Mouse (Mus musculus): ENCODE data around the gene Slc36a3. TPM values are rescaled to one million over a fixed set of nuclear protein-coding genes. Genes with fewer than 3 reads are reported as not detected.

The Slc36a3 gene
- not detected for total RNA-seq (2022)

DNA sequence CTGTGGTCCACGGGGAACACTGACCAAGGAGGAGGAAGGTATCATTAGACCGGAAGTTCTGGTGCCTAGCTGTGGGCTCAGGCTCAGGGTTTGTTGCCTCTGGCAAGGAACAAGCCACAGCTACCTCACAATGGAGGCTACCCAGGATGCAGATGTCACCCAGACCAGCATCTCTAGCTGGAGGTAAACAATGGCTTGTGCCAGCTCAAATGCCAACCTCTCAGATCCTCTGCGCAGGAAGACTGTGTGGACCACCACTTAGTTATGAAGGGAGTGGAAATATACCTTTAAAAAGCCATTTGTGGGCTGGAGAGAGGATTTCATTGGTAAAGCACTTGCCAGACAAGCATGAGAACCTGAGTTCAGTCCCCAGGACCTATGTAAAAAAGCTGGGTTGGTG lies at the start of gene Slc36a3:
Gene Slc36a3 (minus strand): TSS at position 101 of the 400 bp plus-strand sequence.
- no peak for DNase-seq (ENCODE audit: low spot score in 2 of 2)

- DNase-seq (ENCODE audit: low spot score in 2 of 2), result no peak
Observed at GRCm38 (mm10) chr11:55197740-55198510, 46.4 kb upstream of the Slc36a3 start.

DNA sequence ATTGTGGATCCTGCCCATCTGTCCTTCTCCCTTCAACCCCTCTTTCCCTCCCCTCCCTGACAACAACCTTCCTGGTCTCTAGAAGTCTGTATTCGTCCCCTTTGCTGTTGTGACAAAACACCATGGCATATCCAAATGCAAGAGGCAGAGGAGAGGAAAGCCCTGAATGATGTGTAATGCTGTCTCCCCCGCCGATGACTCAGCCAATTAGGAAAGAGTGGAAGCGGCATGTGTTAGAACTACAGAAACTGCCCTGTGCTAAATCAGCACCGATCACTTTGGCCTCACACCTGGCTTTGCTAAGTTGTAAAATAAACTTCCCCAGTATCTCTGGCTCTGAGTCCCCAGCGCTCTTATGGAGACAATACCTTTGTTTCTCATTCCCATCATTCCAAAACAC lies 45.6 kb upstream of the Slc36a3 start:
- no peak for DNase-seq (ENCODE audit: low spot score in 2 of 2)

- DNase-seq (ENCODE audit: low spot score in 2 of 2), result no peak
Observed at GRCm38 (mm10) chr11:55190216-55190615, 38.7 kb upstream of the Slc36a3 start.

GRCm38 (mm10) chr11:55187777-55188176 lies 36.3 kb upstream of the Slc36a3 start:
- no peak for DNase-seq (ENCODE audit: low spot score in 2 of 2)

DNA sequence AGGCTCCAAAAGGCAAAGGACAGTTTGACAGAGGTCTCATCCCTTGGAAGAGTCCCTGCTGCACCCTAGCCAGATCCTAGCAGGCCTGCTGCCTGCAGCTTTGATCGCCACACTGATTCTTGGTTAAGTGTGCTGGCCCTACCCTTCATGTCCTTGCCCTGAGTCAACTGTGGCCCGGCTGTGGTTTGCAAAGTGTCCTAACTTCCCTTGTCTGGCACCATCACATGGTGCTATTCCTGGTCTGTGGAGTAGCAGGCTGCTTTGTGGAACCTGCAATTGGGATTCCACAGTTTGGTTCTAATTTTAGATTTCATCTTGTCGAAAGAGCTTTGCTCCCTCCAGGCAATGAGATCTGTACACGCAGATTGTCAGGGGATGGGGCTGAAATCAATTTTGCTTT lies 35.8 kb upstream of the Slc36a3 start:
- no peak for DNase-seq (ENCODE audit: low spot score in 2 of 2)

DNA sequence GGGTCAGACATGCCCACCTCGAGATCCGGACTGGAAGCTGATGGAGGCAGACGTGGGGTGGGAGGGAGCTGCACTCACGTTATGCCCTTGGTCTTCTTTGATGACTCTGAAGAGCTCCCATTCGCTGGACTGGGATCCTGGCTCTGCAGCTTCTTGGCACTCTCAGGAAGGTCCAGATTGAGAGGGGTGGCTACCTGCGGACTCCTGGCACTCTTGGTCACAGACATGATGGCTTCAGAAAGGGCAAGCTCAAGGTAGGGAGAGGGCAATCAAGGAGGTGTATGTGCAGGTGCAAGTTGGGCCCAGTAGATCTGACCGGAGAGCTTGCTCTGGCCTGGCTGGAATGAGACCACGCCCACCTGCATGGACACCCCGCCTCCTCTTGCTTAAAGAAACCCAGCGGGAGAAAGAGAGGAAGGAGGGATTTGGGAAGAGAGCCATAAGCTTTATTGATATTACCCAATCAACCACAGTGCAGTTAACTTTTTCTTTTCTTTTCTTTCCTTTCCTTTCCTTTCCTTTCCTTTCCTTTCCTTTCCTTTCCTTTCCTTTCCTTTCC lies 33.3 kb upstream of the Slc36a3 start, which contains the start of gene Slc36a2:
Gene Slc36a2 (minus strand): TSS at position 345 of the 559 bp plus-strand sequence.
- DNase-seq (ENCODE audit: low spot score in 2 of 2), result no peak

DNA sequence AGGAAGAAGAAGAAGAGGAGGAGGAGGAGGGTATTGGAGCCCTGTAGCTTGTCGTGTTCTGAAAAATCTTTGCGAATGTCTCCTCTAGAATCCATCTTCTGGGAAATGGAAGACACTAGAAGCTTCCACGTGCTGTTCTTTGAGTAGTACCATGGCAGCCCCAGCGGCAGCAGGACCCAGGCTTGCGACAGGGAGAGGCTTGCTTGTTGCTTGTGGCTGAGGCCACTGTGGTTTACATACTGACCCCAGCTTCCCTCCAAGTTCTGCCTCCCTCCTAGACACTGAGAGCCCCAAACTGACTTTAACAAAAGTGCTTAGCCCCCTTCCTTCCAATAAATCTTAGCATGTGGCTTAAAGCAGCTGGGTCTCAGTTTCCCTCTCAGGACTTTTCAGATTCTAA lies 32.7 kb upstream of the Slc36a3 start:
- DNase-seq (ENCODE audit: low spot score in 2 of 2), result no peak

GRCm38 (mm10) chr11:55183124-55183523 lies 31.6 kb upstream of the Slc36a3 start:
- DNase-seq (ENCODE audit: low spot score in 2 of 2), result no peak

DNA sequence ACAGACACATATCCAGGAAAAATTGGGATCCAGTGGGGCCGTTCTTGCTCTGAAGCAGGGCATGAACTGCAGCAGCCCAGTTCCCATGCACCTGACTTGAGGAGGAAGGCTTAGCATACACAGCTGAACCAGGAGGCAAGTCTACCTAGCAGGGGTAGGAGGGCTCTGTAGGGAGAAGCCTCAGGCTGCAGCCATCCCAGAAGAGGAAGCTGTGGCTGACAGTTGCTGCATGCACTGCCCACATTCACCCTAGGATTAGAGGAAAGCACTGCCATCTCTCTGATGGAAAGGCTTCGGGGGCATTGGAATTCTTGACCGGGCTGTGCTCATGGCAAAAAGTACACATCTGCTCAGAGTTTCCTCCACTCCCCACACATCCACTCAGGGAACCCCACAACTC lies 28.3 kb upstream of the Slc36a3 start:
- DNase-seq (ENCODE audit: low spot score in 2 of 2), result no peak

GRCm38 (mm10) chr11:55178830-55179229 lies 27.3 kb upstream of the Slc36a3 start:
- DNase-seq (ENCODE audit: low spot score in 2 of 2), result no peak

- no peak for DNase-seq (ENCODE audit: low spot score in 2 of 2)
Observed at GRCm38 (mm10) chr11:55170501-55170900, 19.0 kb upstream of the Slc36a3 start.

DNA sequence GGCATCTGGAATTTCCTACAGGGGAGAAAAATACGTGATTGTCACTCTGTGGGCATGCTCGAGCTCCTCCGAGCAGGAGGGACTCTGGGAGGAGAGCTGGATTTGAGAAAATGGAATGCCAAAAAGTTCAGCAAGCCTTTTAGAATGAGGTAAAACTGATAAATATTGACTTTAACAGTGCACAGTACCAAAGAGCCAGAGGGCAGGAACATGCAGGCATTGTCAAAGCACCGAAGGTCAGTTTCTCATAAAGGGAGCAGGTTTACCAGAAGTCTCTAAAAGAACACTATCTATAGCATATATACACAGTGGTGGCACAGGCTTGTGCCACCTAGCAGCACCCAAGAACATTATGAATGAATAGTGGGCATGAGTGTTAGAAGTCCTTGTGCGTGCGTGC lies 17.4 kb upstream of the Slc36a3 start:
- no peak for DNase-seq (ENCODE audit: low spot score in 2 of 2)

DNA sequence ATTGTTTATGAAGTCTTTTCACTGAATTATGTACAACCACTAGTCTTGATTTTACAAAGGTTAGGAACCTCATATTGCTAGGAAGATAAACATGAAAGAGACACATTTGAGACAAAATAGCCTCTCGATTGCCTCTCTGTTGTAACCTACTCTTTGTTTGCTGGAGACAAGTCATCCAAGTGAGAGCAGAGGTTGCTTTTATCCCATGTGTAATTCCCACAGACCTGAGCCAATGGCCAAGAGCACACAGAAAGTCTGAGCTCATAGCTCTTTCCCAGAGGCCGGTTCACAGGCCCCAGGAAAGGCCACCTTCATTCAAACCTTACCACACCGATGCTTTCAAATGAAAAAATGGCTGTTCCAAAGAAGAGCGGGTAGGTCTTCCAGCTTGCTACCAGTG lies 17.0 kb upstream of the Slc36a3 start:
- no peak for DNase-seq (ENCODE audit: low spot score in 2 of 2)

- DNase-seq (ENCODE audit: low spot score in 2 of 2), result no peak
Observed at GRCm38 (mm10) chr11:55165748-55166147, 14.2 kb upstream of the Slc36a3 start.

- DNase-seq (ENCODE audit: low spot score in 2 of 2), result no peak
Observed at GRCm38 (mm10) chr11:55164723-55165122, 13.2 kb upstream of the Slc36a3 start.

- DNase-seq (ENCODE audit: low spot score in 2 of 2), result no peak
Observed at GRCm38 (mm10) chr11:55162670-55163069, 11.2 kb upstream of the Slc36a3 start.

DNA sequence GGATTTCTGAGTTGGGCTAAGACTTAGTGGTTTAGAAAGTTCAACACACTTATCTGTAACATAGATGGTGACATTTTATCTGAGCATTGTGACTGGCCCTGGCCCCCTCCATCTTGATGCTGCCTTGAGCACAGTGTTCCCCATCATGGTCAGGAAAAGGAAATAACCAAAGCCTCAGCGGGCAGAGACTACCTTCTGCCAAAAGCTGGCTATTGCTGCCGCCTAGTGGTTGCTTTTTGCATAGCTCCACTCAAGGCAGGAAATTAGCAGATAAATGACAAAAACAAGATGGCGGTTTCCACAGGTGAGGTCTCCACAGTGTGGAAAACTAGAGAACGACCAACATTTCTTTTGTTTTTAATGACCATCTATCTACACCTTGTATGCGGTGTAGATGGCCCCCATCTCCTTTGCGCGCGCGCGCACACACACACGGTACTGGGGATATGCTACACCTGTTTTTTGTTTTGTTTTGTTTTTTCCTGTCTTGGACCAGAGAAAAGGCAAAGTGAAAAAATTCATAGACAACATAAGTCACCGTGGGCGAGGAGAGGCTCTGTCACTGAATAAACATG lies 7.4 kb upstream of the Slc36a3 start:
- peak; percentile 53 to 54 for DNase-seq (ENCODE audit: low spot score in 2 of 2)

GRCm38 (mm10) chr11:55155070-55155421 lies 3.5 kb upstream of the Slc36a3 start:
- no peak for DNase-seq (ENCODE audit: low spot score in 2 of 2)

DNA sequence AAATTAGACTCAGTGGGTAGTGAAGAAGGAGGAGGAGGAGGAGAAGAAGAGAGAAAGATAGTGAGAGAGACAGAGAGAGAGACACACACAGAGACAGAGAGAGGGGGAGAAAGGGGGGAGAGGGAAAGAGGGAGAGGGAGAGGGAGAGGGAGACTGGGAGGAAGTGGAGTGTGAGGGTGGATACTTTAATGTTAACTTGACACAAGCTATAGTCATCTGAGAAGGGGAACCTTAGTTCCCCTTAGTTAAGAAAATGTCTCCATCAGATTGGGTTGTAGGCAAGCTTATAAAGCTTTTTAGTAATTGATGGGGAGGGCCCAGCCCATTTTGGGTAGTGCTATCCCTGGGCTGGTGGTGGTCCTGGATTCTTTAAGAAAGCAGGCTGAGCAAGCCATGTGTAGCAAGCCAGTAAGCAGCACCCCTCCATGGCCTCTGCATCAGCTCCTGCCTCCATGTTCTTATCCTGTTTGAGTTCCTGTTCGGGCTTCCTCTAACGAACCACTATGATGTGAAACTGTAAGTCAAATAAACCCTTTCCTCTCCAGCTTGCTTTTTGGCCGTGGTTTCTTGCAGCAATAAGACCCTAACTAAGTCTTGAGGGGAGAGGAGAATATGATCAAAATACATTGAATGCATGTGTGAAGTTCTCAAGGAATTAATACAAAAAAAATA lies 3.0 kb upstream of the Slc36a3 start:
- no peak for DNase-seq (ENCODE audit: low spot score in 2 of 2)

- DNase-seq (ENCODE audit: low spot score in 2 of 2), result no peak
Observed at GRCm38 (mm10) chr11:55148461-55148860, 3.0 kb downstream of the Slc36a3 start.

DNA sequence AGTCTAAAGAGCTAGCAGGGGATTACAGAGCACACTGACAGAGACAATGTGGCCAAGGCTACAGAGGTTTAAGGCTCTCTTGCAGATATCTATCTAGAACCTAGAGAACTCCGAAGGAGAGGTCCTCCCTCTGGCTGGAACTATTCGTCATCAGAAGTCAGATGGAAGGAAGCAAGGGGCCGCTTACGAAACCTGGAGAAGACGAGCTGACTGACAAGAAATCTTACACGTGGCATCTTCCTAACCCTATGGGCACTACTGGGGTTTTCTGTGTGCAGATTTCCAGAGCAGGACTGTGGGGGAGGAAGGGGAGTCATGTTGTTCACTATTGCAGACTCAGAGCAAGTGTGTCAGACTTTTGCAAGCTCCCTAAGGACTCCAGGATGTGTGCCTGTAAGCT lies 4.1 kb downstream of the Slc36a3 start:
- no peak for DNase-seq (ENCODE audit: low spot score in 2 of 2)

Data from gastrocnemius, adult 8-10 months (tissue).